Mouse (Mus musculus): Measurements from ENCODE around the gene Olig2. TPM values are rescaled to one million over a fixed set of nuclear protein-coding genes. Genes with fewer than 3 reads are reported as not detected.
"Not testable (repeated sequence)": the region's sequence is repeated elsewhere in the genome, so short reads cannot be mapped to it uniquely, and the experiment has no call there.

Olig2 gene
- polyA plus RNA-seq, 1 experiment from 2014 or later: not detected

DNA sequence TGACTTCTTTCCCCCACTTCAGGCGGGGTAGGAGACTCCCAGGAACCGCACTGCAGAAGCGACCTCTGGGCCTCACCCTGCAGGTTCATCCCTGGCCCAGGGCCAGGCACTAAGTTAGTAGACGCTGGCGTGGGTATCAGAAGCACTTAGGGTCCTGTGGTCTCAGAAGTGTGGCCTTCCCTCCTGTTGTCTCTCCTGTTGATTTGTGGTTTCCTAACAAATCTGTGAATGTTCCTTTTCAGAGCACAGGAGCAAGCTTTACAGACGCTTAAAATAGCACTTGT, 2.4 kb downstream of the Olig2 start:
- ChIA-PET CTCF (interaction anchor here (1.0 kb wide), 1 partner anchor 11 kb away, joined by 3 read pairs; no protein-coding TSS in a partner anchor), POLR2A (no interaction called here)
- no peak for TF ChIP-seq CTCF (IDR thresholded peaks at IDR 0.05)
- no peak for ATAC-seq
- peaks cover 60% of the 10 kb centered on the region for H3K27me3 ChIP-seq
- no peak for DNase-seq (ENCODE audit: low read depth, low spot score)
- in situ Hi-C loops (cut with MboI; ENCODE audit: low pct_unique_long_range_greater_than_20kb): no loop called here

DNA sequence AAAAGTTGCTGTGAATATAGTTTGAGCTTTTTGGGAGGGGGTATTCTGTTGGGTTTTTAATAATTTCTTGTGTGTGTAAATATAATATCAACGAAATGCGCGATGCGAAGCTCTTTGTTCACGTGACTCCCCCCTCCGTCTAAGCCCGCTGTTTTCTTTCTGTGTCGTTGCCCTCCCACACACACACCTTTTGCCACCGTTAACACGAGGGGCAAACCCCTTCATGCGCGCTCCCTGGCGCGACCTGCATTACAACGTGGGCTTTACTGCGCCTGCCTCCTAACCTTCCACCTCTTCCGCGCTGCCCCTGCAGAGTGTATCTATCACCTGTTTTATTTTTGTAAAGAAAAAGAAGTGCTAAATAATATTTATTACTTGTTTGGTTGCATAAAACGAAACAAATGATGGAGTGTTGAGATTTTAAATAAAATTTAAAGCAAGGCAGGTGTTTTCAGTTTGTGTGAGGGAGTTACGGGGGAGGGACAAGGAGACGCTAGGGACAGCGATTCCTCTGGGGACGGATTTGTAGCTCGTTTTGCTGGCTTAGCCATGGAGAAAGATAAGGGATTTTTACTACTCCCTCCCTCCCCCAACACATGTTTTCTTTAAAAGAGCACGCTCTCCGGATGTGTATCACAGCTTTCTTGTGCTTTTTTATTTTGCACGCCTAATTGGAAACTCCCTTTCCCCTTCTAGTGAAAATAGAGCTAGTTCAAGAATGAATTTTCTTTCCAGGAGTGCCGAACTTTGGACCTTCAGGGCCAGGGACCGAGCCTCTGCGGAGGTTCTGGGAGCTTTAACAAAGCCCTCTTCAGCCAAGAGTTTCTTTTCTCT, 3.2 kb downstream of the Olig2 start:
- ChIA-PET CTCF (no interaction called here), POLR2A (no interaction called here)
- TF ChIP-seq CTCF (IDR thresholded peaks at IDR 0.05): no peak
- DNase-seq (ENCODE audit: low read depth, low spot score) (no peak), ATAC-seq (no peak)
- peaks cover 60% of the 10 kb centered on the region for H3K27me3 ChIP-seq
- in situ Hi-C loops (cut with MboI; ENCODE audit: low pct_unique_long_range_greater_than_20kb): no loop called here

DNA sequence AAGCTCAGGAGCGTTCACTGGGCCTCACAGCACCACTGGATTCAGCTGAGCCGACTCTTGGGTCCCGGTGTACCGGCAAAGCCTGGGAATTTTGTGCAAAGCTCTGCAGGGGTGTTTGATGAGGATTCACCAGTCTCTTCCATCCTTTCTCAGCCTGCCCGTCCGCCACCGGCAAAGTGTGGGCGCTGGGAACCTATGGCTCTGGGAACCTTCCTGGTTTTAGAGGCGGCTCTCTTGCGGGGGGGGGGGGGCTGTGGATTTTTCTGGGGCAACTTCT, 3.8 kb downstream of the Olig2 start:
- H3K27me3 ChIP-seq: peaks cover 59% of the 10 kb centered on the region
- CTCF ChIA-PET: no interaction called here
- TF ChIP-seq CTCF (IDR thresholded peaks at IDR 0.05): no peak
- in situ Hi-C loops (cut with MboI; ENCODE audit: low pct_unique_long_range_greater_than_20kb): no loop called here
- DNase-seq (ENCODE audit: low read depth, low spot score) (no peak), ATAC-seq (no peak)
- POLR2A ChIA-PET: no interaction called here

DNA sequence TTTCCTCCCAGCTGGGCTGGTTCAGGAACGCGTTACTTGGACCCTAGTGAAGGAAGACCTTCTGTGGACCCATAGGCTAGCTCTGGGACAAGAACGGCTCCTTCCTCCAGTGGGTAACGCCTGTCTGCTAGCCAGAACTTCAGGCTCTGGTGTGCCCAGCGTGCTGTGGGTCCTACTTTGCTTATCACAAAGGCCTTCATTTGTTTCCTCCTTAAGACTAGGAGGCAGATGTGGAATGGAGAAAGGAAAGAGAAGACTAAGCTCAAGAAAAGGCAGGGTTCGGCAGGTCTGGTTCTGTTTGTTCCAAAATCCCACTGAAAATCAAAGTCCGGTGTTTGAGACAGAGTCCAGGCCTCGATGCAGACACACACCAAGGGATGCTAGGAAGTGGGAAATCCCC, 4.4 kb downstream of the Olig2 start:
- peaks cover 54% of the 10 kb centered on the region for H3K27me3 ChIP-seq
- ATAC-seq (no peak), DNase-seq (ENCODE audit: low read depth, low spot score) (no peak)
- TF ChIP-seq CTCF (IDR thresholded peaks at IDR 0.05): no peak
- ChIA-PET CTCF (no interaction called here), POLR2A (no interaction called here)
- in situ Hi-C loops (cut with MboI; ENCODE audit: low pct_unique_long_range_greater_than_20kb): no loop called here

DNA sequence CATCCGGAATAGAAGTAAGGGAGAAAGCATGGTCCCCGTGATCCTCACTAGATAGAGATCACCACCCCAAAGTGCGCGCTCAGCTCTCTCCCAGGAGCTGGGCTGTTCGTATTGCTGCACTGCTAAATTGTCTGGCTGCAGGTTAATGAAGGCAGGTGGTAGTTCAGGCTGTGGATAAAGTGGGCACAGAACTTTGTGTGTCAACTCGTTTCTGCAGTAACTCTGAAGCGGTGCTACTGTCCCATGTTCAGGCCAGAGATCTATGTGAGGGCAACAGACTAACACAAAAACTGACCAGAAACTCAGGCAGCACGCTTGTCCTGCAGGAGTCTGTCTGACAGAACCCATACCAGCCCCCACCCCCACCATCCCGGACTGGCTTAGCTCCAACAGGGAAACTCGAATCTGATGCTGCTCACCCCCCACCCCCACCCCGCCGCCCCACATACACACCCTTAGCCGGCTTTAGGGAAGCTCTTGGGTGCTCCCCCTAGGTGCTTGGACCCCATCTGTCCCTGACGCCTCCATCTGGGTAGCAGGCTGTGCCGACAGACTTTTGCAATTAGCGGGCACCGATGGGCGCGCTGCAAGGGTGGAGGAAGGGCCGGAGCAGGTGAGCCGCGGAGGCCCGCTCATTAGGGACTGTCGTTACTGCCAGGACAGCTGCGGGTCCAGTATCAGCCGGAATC, 6.7 kb downstream of the Olig2 start:
- ChIA-PET CTCF (no interaction called here), POLR2A (no interaction called here)
- DNase-seq (ENCODE audit: low read depth, low spot score) (no peak), ATAC-seq (no peak)
- peaks cover 36% of the 10 kb centered on the region for H3K27me3 ChIP-seq
- in situ Hi-C loops (cut with MboI; ENCODE audit: low pct_unique_long_range_greater_than_20kb): no loop called here
- no peak for TF ChIP-seq CTCF (IDR thresholded peaks at IDR 0.05)

DNA sequence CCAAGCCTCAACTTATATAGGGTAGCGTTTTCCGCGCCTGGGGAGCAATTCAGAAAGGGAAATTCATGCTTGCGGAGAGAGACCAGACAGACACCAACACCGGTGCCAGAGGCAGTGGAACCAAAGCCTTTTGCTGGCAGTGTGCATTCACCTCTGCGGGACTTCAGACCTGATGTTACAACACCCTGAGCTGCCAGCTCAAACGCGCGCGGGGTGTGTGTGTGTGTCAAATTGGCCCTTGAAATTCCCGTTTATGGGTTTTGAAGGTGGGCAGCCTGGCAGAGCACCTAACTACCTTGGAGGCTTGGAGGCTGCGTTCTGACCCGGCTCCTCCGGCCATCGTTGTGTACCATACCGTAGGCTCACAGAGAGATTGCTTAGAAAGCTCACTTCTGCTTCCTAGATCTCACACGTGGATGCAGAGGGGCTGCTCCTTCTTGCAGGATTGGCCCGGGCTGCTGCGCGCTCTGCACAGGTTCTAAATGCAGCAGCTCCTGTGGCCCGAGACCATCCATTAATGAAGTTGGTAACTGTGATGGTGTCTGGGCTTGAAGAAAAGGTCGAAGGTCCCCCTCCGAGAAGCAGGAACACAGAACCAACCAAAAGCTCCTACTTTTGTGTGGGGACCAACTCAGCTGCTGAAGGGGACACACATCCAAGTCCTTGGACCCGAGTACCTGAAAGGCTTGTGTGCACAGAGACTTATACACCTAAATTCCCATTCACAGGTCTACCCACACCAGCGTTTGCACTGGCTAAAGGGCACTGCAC, 7.4 kb downstream of the Olig2 start:
- DNase-seq (ENCODE audit: low read depth, low spot score): no peak
- ChIA-PET CTCF (no interaction called here), POLR2A (no interaction called here)
- ATAC-seq: no peak
- peaks cover 31% of the 10 kb centered on the region for H3K27me3 ChIP-seq
- in situ Hi-C loops (cut with MboI; ENCODE audit: low pct_unique_long_range_greater_than_20kb): no loop called here
- no peak for TF ChIP-seq CTCF (IDR thresholded peaks at IDR 0.05)

DNA sequence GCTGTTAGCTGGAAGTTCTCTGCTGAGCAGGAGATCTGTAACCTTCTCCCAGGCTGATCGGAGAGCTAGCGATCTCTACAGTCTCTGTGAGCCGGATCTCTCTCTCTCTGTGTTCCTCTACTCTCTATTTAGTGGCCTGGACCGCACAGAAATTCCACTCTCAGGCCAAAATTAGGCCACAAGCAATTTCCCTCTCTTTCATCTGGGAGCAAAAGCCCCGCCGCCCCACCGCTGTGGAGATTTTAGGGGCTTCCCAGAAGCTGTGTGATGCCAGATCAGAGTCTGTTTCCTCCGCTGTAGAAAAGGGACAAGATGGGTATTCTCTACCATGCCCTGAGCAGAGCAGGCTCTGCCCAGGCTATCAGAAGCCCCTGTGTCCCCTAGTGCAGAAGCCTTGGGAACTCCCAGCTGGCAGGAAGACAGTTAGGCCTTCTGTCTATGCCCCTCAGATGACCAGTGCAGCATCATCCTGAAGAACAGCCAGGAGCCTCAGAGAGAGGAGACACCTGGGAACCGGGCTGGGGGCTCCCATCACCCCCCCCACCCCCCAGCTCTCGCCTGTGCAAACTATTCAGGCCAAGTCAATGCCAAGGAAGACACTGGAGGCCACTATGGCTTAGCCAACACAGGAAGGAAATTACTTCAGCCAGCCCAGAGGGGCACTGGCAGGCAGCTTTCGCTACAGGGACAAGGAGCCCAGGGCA, 8.1 kb downstream of the Olig2 start:
- TF ChIP-seq CTCF (IDR thresholded peaks at IDR 0.05): no peak
- CTCF ChIA-PET: no interaction called here
- DNase-seq (ENCODE audit: low read depth, low spot score) (no peak), ATAC-seq (no peak)
- in situ Hi-C loops (cut with MboI; ENCODE audit: low pct_unique_long_range_greater_than_20kb): no loop called here
- POLR2A ChIA-PET: no interaction called here
- H3K27me3 ChIP-seq: peaks cover 25% of the 10 kb centered on the region

DNA sequence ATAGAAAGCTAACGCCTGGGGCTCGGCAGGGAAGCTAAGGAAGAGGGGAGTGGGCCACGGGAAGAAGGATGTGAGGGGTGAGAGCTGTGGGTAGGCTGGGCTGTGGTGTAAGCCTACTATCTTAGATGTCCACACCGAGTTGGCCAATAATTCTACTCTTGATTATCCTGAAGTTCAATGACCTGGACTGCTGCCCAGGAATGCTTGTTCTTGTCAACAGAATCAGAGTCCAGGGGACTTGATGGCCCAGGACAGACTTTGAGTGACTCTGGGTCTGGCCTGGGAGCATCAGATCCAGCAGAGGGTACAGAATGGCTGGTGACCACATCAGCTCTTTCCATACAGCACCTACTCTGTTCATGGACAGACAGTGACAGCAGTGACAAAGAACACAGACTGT, 13.8 kb downstream of the Olig2 start:
- ATAC-seq (no peak), DNase-seq (ENCODE audit: low read depth, low spot score) (no peak)
- no peak for TF ChIP-seq CTCF (IDR thresholded peaks at IDR 0.05)
- in situ Hi-C loops (cut with MboI; ENCODE audit: low pct_unique_long_range_greater_than_20kb): no loop called here
- POLR2A ChIA-PET: no interaction called here
- CTCF ChIA-PET: no interaction called here
- peaks cover 12% of the 10 kb centered on the region for H3K27me3 ChIP-seq

DNA sequence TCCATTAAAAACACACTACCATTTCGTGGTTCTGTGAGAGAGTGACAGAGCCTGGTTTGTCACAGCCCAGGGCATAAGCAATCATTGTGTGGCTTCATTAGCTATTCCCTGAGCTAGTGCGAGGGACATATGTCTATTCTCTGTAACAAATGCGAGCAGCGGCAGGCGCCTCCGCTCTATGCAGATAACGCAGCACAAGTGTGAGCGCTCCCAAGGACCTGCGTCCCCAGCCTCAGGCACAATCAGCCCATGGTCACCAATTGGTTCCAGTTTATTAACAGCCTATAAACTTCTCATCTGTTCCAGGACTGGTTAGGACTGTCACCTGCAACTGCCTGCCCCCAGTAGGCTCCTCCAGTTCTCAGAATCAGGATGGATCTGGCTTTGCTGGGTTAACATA, 21.0 kb downstream of the Olig2 start:
- peaks cover 18% of the 10 kb centered on the region for H3K27me3 ChIP-seq
- ChIA-PET POLR2A (no interaction called here), CTCF (no interaction called here)
- no peak for TF ChIP-seq CTCF (IDR thresholded peaks at IDR 0.05)
- ATAC-seq (no peak), DNase-seq (ENCODE audit: low read depth, low spot score) (no peak)
- in situ Hi-C loops (cut with MboI; ENCODE audit: low pct_unique_long_range_greater_than_20kb): no loop called here

DNA sequence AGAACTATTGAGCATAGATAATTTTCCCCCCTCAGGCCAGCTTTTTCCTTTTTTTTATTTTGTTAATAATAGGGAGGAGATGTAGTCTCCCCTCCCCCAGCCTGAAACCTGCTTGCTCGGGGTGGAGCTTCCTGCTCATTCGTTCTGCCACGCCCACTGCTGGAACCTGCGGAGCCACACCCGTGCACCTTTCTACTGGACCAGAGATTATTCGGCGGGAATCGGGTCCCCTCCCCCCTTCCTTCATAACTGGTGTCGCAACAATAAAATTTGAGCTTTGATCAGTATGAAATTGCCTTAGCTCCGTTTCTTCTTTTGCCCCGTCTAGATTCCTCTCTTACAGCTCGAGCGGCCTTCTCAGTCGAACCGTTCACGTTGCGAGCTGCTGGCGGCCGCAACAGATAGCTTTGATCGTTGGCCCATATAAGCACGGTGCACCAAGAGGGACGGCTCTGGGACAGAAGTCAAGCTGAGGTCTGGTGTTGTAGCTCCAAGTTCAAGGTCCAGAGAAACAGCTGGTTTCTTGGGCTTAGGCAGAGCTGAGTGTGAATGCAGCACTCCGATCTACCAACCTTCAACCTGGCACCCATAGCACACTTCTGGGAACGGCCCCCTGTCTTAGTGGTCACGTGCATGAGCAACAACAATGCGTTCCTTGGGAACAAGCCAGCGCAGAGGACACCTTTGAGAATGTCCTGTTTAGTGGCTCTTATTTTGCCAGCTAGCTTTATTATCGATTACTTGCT, 30.3 kb downstream of the Olig2 start:
- H3K27me3 ChIP-seq: peaks cover 16% of the 10 kb centered on the region
- in situ Hi-C loops (cut with MboI; ENCODE audit: low pct_unique_long_range_greater_than_20kb); ATAC-seq; DNase-seq (ENCODE audit: low read depth, low spot score): not testable (repeated sequence)
- CTCF ChIA-PET: interaction anchor here (0.7 to 1.2 kb wide), 2 partner anchors 12 kb away, joined by 3 read pairs; no protein-coding TSS in a partner anchor
- POLR2A ChIA-PET: interaction anchor here (1.8 kb wide), 1 partner anchor 13 kb away, joined by 5 read pairs; no protein-coding TSS in a partner anchor
